Mouse (Mus musculus) liver, embryonic 14.5 days (tissue): ENCODE measurements around the gene Frmd4a.

ENCODE experiments used
- CTCF ChIP-seq: IDR thresholded peaks from 2 replicates; pipeline ENCODE4 v1.5.1; 2016; ENCODE audit warnings: antibody characterized with exemption, low read depth, control low read depth
- EP300 ChIP-seq: IDR thresholded peaks from 2 replicates; pipeline ENCODE4 v1.6.1; 2016; ENCODE audit warnings: antibody characterized with exemption, low read depth

DNA sequence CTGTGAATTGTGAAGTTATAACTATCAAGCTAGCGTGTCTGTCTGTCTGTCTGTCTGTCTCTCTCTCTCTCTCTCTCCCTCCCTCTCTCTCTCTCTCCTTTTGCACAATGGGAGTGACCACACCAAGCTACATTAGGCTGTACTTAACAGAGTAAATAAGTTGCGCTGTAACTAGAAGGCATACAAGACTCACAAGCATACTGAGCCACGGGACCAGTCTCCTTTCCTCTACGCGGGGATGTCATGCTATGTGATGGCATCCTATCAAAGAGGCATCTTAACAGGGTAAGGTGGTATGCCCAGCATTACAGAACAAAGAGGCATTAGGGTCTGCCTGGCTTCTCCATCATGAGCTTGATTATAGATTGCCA, 514.7 kb downstream of the Frmd4a start:
- TF ChIP-seq CTCF (no peak), EP300 (no peak)
